Mouse (Mus musculus) heart, postnatal 0 days (tissue): ENCODE results near the gene Map3k3. TPM values are rescaled to one million over a fixed set of nuclear protein-coding genes. Genes with fewer than 3 reads are reported as not detected.
"Not testable (repeated sequence)": the region's sequence is repeated elsewhere in the genome, so short reads cannot be mapped to it uniquely, and the experiment has no call there.

Source experiments
- ATAC-seq: fragments of 200-750 bp; cut with Nextera tagmentation; 2 replicates; pipeline ENCODE4 v1.8.0; 2017; ENCODE audit warnings: low read depth, moderate number of reproducible peaks, moderate library complexity; ENCODE audit not compliant: insufficient read depth
- DNase-seq: peaks from one replicate; pipeline ENCODE4 v3.0.0-alpha.2; 2016; ENCODE audit warnings: low spot score
- H3K27ac ChIP-seq: fragments of 300-500 bp; sonication (generic); 2 replicates; pipeline ENCODE4 v1.5.1; 2014; ENCODE audit warnings: low read depth, mild to moderate bottlenecking
- H3K27me3 ChIP-seq: fragments of 300-500 bp; sonication (generic); 2 replicates; pipeline ENCODE4 v1.6.1; 2014; ENCODE audit warnings: low read length, mixed read lengths; ENCODE audit not compliant: control insufficient read depth, insufficient read depth
- H3K36me3 ChIP-seq: fragments of 300-500 bp; sonication (generic); replicated peaks from 2 replicates; pipeline ENCODE4 v1.6.1; 2014; ENCODE audit warnings: low read length, mixed read lengths; ENCODE audit not compliant: control insufficient read depth, insufficient read depth
- H3K4me1 ChIP-seq: fragments of 300-500 bp; sonication (generic); 2 replicates; pipeline ENCODE4 v1.6.1; 2014; ENCODE audit warnings: antibody characterized with exemption; ENCODE audit not compliant: control insufficient read depth, insufficient read depth
- H3K4me2 ChIP-seq: fragments of 300-500 bp; sonication (generic); 2 replicates; pipeline ENCODE4 v1.6.1; 2014; ENCODE audit warnings: low read depth, mild to moderate bottlenecking, low read length, moderate library complexity
- H3K4me3 ChIP-seq: fragments of 300-500 bp; sonication (generic); 2 replicates; pipeline ENCODE4 v1.5.1; 2014; ENCODE audit warnings: low read depth, low read length
- H3K9ac ChIP-seq: fragments of 300-500 bp; sonication (generic); replicated peaks from 2 replicates; pipeline ENCODE4 v1.6.1; 2014; ENCODE audit warnings: low read depth, low read length, mixed read lengths
- H3K9me3 ChIP-seq: fragments of 300-500 bp; sonication (generic); replicated peaks from 2 replicates; pipeline ENCODE4 v1.6.1; 2016; ENCODE audit warnings: low read length; ENCODE audit not compliant: control insufficient read depth
- CTCF ChIP-seq: IDR thresholded peaks from 2 replicates; pipeline ENCODE4 v1.5.1; 2016; ENCODE audit warnings: antibody characterized with exemption, control low read depth, low read depth
- EP300 ChIP-seq: IDR thresholded peaks from 2 replicates; pipeline ENCODE4 v1.6.1; 2016; ENCODE audit warnings: antibody characterized with exemption, low read depth
- WGBS: fragments of 180-500 bp; shearing (Covaris S2); extraction: QIAGEN DNeasy Blood & Tissue Kit; methylation state at CpG from one replicate; pipeline ENCODE4 v1.1.7; 2014; 5-methylcytosine and 5-hydroxymethylcytosine counted together
- polyA plus RNA-seq: library from polyadenylated mRNA; unstranded; fragments of >200 nt; fragmentation: Nextera tagmentation; extraction: Ambion mirVana; gene quantifications from 2 replicates; pipeline ENCODE4 v1.2.1, GENCODE M21; 2015
- total RNA-seq: library from RNA; depleted of rRNA; stranded (reverse); fragments of >200 nt; gene quantifications from 2 replicates; pipeline ENCODE4 v1.2.3, GENCODE M21; 2014; ENCODE audit warnings: low replicate concordance

Map3k3 gene
- total and polyA plus RNA-seq, 2 experiments from 2014 or later: 13.8 to 44.0 TPM

- H3K9ac ChIP-seq: peak overlapping the region; percentile 79; the same call in 1 of the 2 replicates
- peaks cover 6% of the 10 kb centered on the region; the same call in 1 of the 2 replicates for H3K36me3 ChIP-seq
- H3K27ac ChIP-seq: peak overlapping the region; percentile 92; the same call in 1 of the 2 replicates
- ATAC-seq: no peak
- 36% methylated on average over 18 of the region's 18 CpGs for WGBS
- TF ChIP-seq CTCF: no peak
- TF ChIP-seq EP300: no peak
- H3K4me2 ChIP-seq: peak overlapping the region; percentile 72
- DNase-seq: no peak
- peaks cover 8% of the 10 kb centered on the region; the same call in 1 of the 2 replicates for H3K4me1 ChIP-seq
- no peaks in the 10 kb centered on the region for H3K27me3 ChIP-seq
- no peaks in the 10 kb centered on the region for H3K9me3 ChIP-seq
- H3K4me3 ChIP-seq: peak overlapping the region; percentile 84
Observed at GRCm38 (mm10) chr11:106065073-106065922, 19.1 kb upstream of the Map3k3 start.

GRCm38 (mm10) chr11:106065923-106066571 is 18.4 kb upstream of the Map3k3 start, which contains the start of gene Taco1:
TSS of gene Taco1 (plus strand) at chr11:106066061.
- Histone ChIP-seq H3K27me3 (no peaks in the 10 kb centered on the region), H3K9me3 (no peaks in the 10 kb centered on the region), H3K36me3 (peaks cover 12% of the 10 kb centered on the region), H3K4me3 (peak within 1 kb of the TSS; percentile 84), H3K9ac (peak within 1 kb of the TSS; percentile 79), H3K4me2 (peak within 1 kb of the TSS; percentile 72), H3K4me1 (peaks cover 8% of the 10 kb centered on the region; the same call in 1 of the 2 replicates), H3K27ac (peak within 1 kb of the TSS; percentile 92)
- DNase-seq (peak; percentile 96), ATAC-seq (peak; percentile 97)
- TF ChIP-seq EP300 (0 out of 2 replicates have a peak, but pooled peaks have one; percentile 43), CTCF (peak; percentile 9; the same call in 1 of the 2 replicates)
- under 1% methylated on average over 49 of the region's 49 CpGs for WGBS

- peak overlapping the region; percentile 92 for H3K27ac ChIP-seq
- peak overlapping the region; percentile 84 for H3K4me3 ChIP-seq
- WGBS: 8% methylated on average over 23 of the region's 23 CpGs
- peak; percentile 90 for DNase-seq
- H3K4me1 ChIP-seq, ATAC-seq, H3K9me3 ChIP-seq, H3K27me3 ChIP-seq: not testable (repeated sequence)
- H3K4me2 ChIP-seq: peak overlapping the region; percentile 72
- H3K36me3 ChIP-seq: peaks cover 17% of the 10 kb centered on the region
- peak overlapping the region; percentile 79 for H3K9ac ChIP-seq
Observed at GRCm38 (mm10) chr11:106066616-106067015, 17.8 kb upstream of the Map3k3 start.

- H3K9me3 ChIP-seq: no peaks in the 10 kb centered on the region
- WGBS: 84% methylated on average over 3 of the region's 3 CpGs
Observed at GRCm38 (mm10) chr11:106073774-106074173, 10.6 kb upstream of the Map3k3 start.

GRCm38 (mm10) chr11:106076321-106076720 is 8.1 kb upstream of the Map3k3 start:
- TF ChIP-seq EP300 (no peak), CTCF (peak; percentile 78)
- DNase-seq (peak; percentile 71), ATAC-seq (no peak)
- no peak overlapping the region for H3K4me3 ChIP-seq
- WGBS: 6% methylated on average over 4 of the region's 4 CpGs
- peaks cover 27% of the 10 kb centered on the region for H3K36me3 ChIP-seq
- H3K27me3 ChIP-seq: no peaks in the 10 kb centered on the region
- no peaks in the 10 kb centered on the region for H3K4me1 ChIP-seq
- H3K9me3 ChIP-seq: no peaks in the 10 kb centered on the region
- no peak overlapping the region for H3K4me2 ChIP-seq
- H3K9ac ChIP-seq: no peak overlapping the region
- no peak overlapping the region for H3K27ac ChIP-seq

More at GRCm38 (mm10) chr11:106073774-106074173, 10.6 kb upstream of the Map3k3 start:
- ATAC-seq (no peak), DNase-seq (no peak)
- H3K4me3 ChIP-seq: no peak overlapping the region
- peaks cover 42% of the 10 kb centered on the region for H3K36me3 ChIP-seq
- no peak overlapping the region for H3K9ac ChIP-seq
- no peak overlapping the region for H3K4me2 ChIP-seq
- TF ChIP-seq CTCF (no peak), EP300 (no peak)
- H3K27ac ChIP-seq: no peak overlapping the region
- no peaks in the 10 kb centered on the region for H3K4me1 ChIP-seq
- H3K27me3 ChIP-seq: no peaks in the 10 kb centered on the region
